Mouse (Mus musculus): Measurements from ENCODE around the gene Slc25a10.

DNA sequence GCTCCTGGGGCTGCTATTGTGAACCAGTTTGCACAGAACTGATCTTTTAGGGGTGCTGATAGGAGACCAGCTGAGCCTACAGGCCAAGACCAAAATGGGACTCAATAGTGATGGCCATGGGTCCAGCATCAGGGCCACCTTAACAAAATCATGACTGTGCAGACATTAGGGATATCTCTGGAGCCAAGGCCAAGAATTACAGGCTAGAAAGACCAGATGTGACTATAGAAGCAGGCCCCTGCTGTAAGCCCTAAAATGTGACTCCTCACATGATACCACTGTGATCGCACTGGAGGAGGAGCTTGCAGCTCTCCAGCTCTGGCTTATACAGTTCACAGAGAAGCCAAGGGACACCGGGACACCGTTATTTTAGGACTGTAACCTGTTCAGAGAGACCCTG is 49.3 kb upstream of the Slc25a10 start, which contains the start of gene Tspan10:
- TF ChIP-seq POLR2A (IDR thresholded peaks at IDR 0.05; ENCODE audit: low read depth, low read length) (no peak), CTCF (IDR thresholded peaks at IDR 0.05; ENCODE audit: borderline replicate concordance, insufficient read depth, low read length) (no peak)
